Mouse (Mus musculus) kidney, adult 2 months (tissue): Measurements from ENCODE around the gene Eefsec.

ENCODE experiments used
- CTCF ChIP-seq: fragments of 200-500 bp; conservative IDR thresholded peaks from 2 replicates; pipeline ENCODE4 v1.5.1; 2011; ENCODE audit warnings: low read depth, mild to moderate bottlenecking, control low read depth, low read length, moderate library complexity, mixed read lengths; ENCODE audit not compliant: insufficient read depth, insufficient read length
- POLR2A ChIP-seq: fragments of 200-500 bp; IDR thresholded peaks from one replicate; pipeline ENCODE4 v1.6.1; 2011; ENCODE audit warnings: low read depth, low read length, control low read depth

DNA sequence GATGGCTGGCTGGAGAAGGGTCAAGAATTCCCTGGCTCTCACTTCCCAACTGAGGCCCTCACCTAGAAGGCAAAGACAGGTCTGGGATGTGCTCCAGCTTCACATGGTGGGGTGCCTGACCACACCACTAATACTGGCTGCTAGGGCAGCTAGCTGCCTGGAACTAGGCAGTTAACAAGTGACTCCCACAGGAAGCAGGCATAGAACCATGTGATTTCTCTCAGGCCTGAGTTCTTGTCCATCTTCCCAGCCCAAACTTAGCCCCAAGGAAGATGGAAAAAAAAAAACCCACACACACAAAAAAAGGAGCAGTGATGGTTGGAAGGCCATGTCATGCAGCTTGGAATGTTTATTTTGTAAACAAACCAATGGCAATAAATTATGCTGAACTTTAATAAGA is 117.0 kb downstream of the Eefsec start:
- TF ChIP-seq CTCF (no peak), POLR2A (no peak)
